Mouse (Mus musculus) megakaryocyte progenitor cell, adult 5-6 weeks (primary cell): ENCODE data around the gene Atf2. TPM values are rescaled to one million over a fixed set of nuclear protein-coding genes. Genes with fewer than 3 reads are reported as not detected.
"Not testable (repeated sequence)": the region's sequence is repeated elsewhere in the genome, so short reads cannot be mapped to it uniquely, and the experiment has no call there.

ENCODE experiments used
- ATAC-seq: replicated peaks from 2 replicates; pipeline ENCODE4 v1.8.0; 2016; ENCODE audit warnings: mild to moderate bottlenecking, moderate TSS enrichment, inconsistent platforms; ENCODE audit not compliant: poor library complexity
- total RNA-seq, 2 experiments: library from RNA; stranded (forward) in 1 of 2; stranded (reverse) in 1 of 2; fragments of 157-497, 149-512 nt in 1 of 2; fragments of 200-1000 nt in 1 of 2; gene quantifications; 2 replicates each; pipeline versions ENCODE4 v1.2.3 to v1.2.4; 2015 to 2017

Atf2 gene
- total RNA-seq, 2 experiments from 2014 or later, result 35.8 to 126 TPM

DNA sequence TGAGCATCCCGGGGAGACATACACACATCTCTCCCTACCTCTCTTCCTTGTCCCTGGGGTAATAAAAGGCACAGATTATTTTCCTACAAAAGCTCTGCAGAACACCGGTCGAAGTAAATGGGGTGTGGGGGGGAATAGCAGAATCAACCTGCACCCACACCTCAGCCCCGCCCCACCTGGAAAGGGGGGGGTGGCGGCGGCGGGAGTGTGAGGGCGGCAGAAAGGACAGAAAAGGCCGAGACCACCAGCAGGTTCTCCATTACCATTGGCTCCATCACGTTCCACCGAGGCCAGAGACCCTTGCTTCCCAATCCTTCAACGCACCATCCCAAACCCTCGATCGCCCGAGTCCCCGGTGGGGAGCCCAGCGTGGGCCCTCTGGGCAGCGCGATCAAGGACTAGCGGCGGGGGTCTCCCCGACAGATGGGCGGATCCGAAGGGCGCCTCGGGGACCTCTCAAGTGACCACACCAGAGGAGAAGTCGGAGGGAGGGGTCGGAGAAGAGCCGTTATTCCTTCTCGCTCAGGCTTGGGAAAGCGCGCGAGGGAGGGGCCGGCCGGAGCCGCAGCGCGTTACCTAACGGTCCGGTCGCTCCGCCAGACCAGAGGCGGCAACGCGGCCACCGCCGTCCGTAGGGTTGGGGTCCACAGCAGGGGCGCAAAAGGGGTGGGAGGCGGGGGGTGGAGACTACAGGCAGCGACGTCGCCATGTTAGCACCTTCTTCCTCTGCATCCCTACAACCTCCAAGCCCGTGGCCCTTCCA, 557 bp downstream of the Atf2 start:
- peak; percentile 15; the same call in 1 of the 2 replicates for ATAC-seq

- ATAC-seq, result no peak
Measured at GRCm38 (mm10) chr2:73885997-73886396, 6.4 kb downstream of the Atf2 start.

DNA sequence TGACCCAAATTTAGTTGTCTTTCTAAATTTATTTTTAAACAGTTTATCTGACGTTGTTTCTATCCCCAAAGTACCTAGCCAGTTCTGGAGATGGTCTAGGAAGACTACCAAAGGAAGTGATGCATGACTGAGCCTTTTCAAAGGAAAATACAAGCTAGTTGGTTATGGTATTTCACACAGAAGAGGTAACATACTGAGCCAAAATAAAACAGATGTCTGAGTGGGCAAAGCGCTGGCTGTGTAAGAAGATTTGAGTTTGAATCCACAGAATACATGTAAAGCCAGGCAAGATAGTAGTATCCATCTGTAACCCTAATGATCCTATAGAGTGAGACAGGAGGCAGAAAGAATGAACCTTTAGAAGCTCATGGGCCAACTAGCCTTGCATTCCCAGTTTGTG, 14.5 kb downstream of the Atf2 start:
- no peak for ATAC-seq

- peak; percentile 96 for ATAC-seq
Measured at GRCm38 (mm10) chr2:73867764-73868487, 24.5 kb downstream of the Atf2 start.

- ATAC-seq, result peak; percentile 83
Measured at GRCm38 (mm10) chr2:73860046-73860624, 32.3 kb downstream of the Atf2 start.

DNA sequence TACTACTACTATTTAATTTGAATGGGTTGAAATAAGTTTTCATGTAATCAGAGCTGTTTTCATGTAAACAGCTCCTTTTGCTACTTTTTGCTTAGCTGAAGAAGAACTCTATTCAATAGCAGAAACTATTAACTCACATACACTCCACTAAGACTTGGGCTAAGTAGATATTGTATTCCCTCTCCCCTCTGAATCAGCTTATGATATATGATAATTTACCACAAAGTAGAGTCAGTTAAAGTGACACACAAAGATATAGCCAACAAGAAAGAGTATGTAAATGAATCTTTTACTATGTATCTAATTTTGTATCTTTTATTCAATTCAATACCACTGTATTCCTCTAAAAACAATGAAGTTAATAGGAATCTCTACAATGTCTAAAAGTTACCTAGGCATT, 35.1 kb downstream of the Atf2 start:
- peak; percentile 50 for ATAC-seq

GRCm38 (mm10) chr2:73856246-73856645, 36.2 kb downstream of the Atf2 start:
- no peak for ATAC-seq

DNA sequence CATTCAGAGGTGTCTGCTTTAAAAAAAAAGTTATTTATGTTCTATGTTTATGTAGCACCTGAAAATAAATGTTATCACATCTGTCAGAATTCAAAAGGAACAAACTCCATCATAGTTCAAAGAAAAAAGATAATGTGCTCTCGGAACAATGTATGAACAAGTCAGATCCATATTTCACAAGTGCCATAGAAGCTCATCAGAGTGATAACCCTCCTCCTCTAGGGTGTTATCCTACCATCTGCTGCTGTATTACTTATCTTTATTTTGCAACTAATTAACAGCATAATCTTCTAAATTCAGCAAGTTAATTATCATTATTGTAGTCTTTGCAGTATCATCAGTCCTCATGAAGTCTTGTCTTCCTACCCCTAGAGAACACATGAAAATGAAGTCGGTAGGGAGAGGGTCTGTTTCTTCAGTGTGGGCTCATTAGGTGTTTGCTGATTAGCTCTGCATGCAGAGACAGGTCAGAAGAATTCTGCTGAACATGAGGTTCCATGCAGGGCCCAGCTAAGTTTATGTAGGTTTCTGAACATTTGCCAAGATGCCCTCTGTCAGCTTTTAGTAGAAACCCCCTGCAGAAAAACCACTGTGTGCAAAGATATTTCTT, 57.9 kb downstream of the Atf2 start:
- peak; percentile 31; the same call in 1 of the 2 replicates for ATAC-seq

DNA sequence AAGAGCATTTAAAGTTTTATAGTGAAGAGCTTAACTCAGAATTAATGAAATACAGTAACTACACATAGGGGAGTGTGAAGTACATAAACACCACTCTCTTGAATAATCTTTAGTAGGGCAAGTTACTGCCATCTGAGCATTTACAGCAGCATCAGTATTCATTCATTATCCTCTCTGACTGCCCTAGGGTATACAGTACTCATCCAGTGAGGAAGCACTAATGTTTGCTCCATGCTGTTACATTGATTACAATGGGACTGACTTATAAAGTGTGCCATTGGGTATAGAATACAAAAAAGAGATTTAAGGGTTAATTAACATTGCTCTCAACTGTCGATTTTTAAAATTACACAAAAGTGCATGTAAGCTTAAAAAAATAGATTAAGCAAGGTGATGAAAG, 59.2 kb downstream of the Atf2 start:
- ATAC-seq, result no peak

DNA sequence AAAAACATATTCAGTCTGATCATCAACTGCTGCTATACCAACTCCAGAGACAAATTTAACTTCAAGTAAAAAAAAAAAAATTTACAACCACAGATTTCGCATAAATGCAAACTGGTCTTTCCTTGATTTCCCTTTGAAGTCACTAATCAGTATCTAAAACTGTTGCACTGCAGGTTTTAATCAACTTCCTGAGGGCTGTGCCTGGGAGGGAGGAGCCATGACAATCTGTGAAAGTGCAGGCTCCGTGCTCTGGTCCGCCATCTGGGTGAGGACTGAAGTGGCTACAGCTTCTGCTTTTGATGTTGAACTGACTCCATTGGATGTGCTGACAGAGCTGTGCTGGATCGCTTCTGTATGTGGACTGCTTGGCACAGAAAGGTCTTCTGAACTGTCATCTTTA, 73.7 kb downstream of the Atf2 start:
- peak; percentile 95 for ATAC-seq

- no peak for ATAC-seq
Measured at GRCm38 (mm10) chr2:73807609-73808008, 84.8 kb downstream of the Atf2 start.

GRCm38 (mm10) chr2:73800127-73800526, 92.3 kb downstream of the Atf2 start:
- not testable (repeated sequence) for ATAC-seq

- ATAC-seq, result no peak
Measured at GRCm38 (mm10) chr2:73798786-73799185, 93.7 kb downstream of the Atf2 start.

GRCm38 (mm10) chr2:73798136-73798535, 94.3 kb downstream of the Atf2 start:
- no peak for ATAC-seq

DNA sequence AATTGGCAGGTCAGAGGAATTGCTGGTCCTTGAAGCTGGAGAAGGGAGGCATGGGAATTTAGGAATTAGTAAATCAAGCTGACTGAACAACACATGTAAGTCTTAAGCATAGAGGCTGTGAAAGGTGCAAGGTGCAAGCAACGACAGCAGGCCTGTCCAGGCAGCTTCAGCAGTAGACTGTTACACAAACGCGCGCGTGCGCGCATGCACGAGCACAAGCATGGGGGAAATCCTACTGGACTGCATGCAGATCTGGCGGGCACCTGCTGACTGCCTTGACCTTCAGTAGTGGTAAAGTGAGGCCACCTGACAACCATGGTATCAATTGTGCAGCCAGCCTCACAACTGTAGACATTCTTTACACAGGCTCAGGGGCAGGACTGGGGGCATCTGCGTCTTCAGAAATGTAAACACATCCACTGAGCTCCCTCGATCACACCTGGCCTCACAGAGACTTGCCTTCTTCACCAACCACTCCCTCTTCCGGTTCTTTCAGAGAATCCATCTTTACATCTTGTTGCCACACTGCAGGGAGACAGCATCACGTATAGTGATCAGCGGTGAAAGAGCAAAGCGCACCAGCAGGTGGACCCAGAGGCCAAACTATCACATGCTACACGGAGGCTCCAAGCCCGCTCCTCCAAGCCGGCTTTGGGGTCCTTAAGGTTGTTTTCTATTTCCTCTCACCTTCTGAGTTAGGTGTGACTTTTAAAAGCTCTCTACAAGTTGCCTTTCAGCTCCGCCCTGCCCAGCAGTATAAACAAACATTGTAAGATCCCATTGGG, 100.4 kb downstream of the Atf2 start:
- ATAC-seq, result peak; percentile 60

GRCm38 (mm10) chr2:73790332-73790731, 102.1 kb downstream of the Atf2 start:
- no peak for ATAC-seq

- no peak for ATAC-seq
Measured at GRCm38 (mm10) chr2:73788395-73788794, 104.0 kb downstream of the Atf2 start.

- ATAC-seq, result no peak
Measured at GRCm38 (mm10) chr2:73782371-73782905, 110.0 kb downstream of the Atf2 start.

GRCm38 (mm10) chr2:73780321-73781010, 112.0 kb downstream of the Atf2 start:
- ATAC-seq, result no peak

DNA sequence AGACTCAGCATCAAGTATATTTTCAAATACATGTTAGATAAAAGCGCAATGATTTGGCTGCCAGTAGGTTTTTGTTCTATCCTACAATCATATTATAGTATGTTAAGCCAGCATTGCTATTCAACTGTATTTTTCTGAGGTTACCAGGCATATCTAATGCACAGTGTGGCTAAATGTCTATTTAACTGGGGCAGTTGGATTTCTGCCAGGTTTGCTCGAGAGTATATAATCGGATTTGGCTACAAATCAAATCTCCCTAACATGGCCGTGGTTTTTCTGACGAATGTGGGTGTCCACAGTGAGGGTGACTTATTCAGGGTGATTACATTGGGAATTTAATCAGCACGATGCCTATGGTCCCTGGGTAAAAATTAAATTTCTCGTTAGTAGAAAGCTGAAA, 112.6 kb downstream of the Atf2 start:
- no peak for ATAC-seq
